Mouse (Mus musculus) lung, postnatal 14 days (tissue): ENCODE measurements around the gene Eya4.
A peak's percentile ranks its signal among the peaks of the same experiment; 100 is the strongest.

Source experiments
- DNase-seq: peaks from one replicate; pipeline ENCODE4 v3.0.0; 2021

Eya4 gene

GRCm38 (mm10) chr10:23350011-23350911 lies at the start of gene Eya4:
Eya4 (minus strand) TSS chr10:23350786.
- DNase-seq, result peak; percentile 19

GRCm38 (mm10) chr10:23395399-23395798 lies 44.8 kb upstream of the Eya4 start:
- no peak for DNase-seq

- DNase-seq, result peak; percentile 4
Measured at GRCm38 (mm10) chr10:23394556-23395245, 44.1 kb upstream of the Eya4 start.

- no peak for DNase-seq
Measured at GRCm38 (mm10) chr10:23394152-23394551, 43.6 kb upstream of the Eya4 start.

GRCm38 (mm10) chr10:23363866-23364265 lies 13.3 kb upstream of the Eya4 start:
- DNase-seq, result no peak

GRCm38 (mm10) chr10:23349392-23350010 lies 1.1 kb downstream of the Eya4 start:
- no peak for DNase-seq

- DNase-seq, result no peak
Measured at GRCm38 (mm10) chr10:23348893-23349391, 1.6 kb downstream of the Eya4 start.

GRCm38 (mm10) chr10:23348101-23348892 lies 2.3 kb downstream of the Eya4 start:
- no peak for DNase-seq

- DNase-seq, result no peak
Measured at GRCm38 (mm10) chr10:23337250-23337649, 13.3 kb downstream of the Eya4 start.

GRCm38 (mm10) chr10:23332768-23333167 lies 17.8 kb downstream of the Eya4 start:
- no peak for DNase-seq

- DNase-seq, result no peak
Measured at GRCm38 (mm10) chr10:23327651-23328050, 22.9 kb downstream of the Eya4 start.

- no peak for DNase-seq
Measured at GRCm38 (mm10) chr10:23322275-23322674, 28.3 kb downstream of the Eya4 start.

- no peak for DNase-seq
Measured at GRCm38 (mm10) chr10:23295616-23296015, 55.0 kb downstream of the Eya4 start.

GRCm38 (mm10) chr10:23292495-23292894 lies 58.1 kb downstream of the Eya4 start:
- no peak for DNase-seq

GRCm38 (mm10) chr10:23277371-23277770 lies 73.2 kb downstream of the Eya4 start:
- DNase-seq, result no peak

GRCm38 (mm10) chr10:23271050-23271621 lies 79.5 kb downstream of the Eya4 start:
- DNase-seq, result no peak

GRCm38 (mm10) chr10:23270502-23270901 lies 80.1 kb downstream of the Eya4 start:
- no peak for DNase-seq

GRCm38 (mm10) chr10:23252180-23252579 lies 98.4 kb downstream of the Eya4 start:
- DNase-seq, result no peak

GRCm38 (mm10) chr10:23246485-23246884 lies 104.1 kb downstream of the Eya4 start:
- no peak for DNase-seq

- DNase-seq, result no peak
Measured at GRCm38 (mm10) chr10:23236918-23237317, 113.7 kb downstream of the Eya4 start.

- no peak for DNase-seq
Measured at GRCm38 (mm10) chr10:23235405-23235804, 115.2 kb downstream of the Eya4 start.

- DNase-seq, result no peak
Measured at GRCm38 (mm10) chr10:23233425-23233824, 117.2 kb downstream of the Eya4 start.
